Mouse (Mus musculus) stomach, postnatal 0 days (tissue): ENCODE data around the gene Mrm2.

Source experiments
- CTCF ChIP-seq: IDR thresholded peaks from 2 replicates; pipeline ENCODE4 v1.5.1; 2016; ENCODE audit warnings: antibody characterized with exemption, low read depth, mild to moderate bottlenecking, moderate library complexity
- EP300 ChIP-seq: optimal IDR thresholded peaks from 2 replicates; pipeline ENCODE3; 2016; ENCODE audit warnings: antibody characterized with exemption

- TF ChIP-seq EP300 (no peak), CTCF (no peak)
Measured at GRCm38 (mm10) chr5:140368926-140369325, 37.2 kb upstream of the Mrm2 start.
